Mouse (Mus musculus): ENCODE measurements at regions not wholly inside any gene's neighbourhood (a gene's known extent, or its start where the extent isn't known, plus 50 kb on each side); places are given as distances from the start of the nearest gene placed in this dataset.
A peak's percentile ranks its signal among the peaks of the same experiment; 100 is the strongest.
"Not testable (repeated sequence)": the region's sequence is repeated elsewhere in the genome, so short reads cannot be mapped to it uniquely, and the experiment has no call there.

DNA sequence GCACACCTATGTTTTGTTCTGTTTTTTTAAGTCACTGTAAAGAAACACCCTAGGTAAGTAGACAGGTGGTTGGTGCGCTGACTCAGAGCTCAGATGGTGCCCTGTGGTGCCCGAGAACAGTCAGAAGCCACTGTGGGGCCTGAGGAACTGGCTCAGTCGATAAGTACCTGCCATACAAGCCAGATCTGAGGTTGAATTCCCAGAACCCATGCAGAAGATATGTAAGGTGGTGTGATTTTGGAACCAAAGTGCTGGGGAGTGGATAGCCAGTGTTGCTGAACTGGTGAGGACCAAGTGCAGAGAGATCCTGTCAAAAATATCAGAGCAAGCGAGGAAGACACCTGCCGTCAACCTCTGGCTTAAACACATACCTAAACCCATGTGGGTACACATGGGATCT is 65.4 kb downstream of the Chst1 start:
- no peak for DNase-seq (ENCODE audit: low spot score)

DNA sequence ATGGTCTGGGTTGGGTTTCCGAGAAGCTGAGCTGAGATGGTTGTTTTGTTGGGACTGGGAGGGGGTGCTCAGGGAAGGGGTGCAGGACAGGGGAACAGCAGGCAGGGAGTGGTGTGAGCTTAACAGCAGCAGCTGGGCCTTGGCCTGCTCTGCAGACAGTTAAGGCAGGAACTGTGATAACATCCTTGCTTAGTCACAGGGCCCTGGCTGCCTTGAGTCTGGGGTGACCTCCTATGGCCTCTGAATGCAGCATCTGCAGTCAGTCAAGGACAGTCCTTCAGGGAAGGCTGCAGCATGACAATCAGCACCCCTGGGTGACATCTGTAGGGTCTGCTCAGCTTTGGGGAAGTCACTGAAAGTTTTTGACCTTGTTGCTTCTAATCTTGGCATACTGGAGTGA is 67.7 kb downstream of the Chst1 start:
- DNase-seq (ENCODE audit: low spot score): no peak

DNA sequence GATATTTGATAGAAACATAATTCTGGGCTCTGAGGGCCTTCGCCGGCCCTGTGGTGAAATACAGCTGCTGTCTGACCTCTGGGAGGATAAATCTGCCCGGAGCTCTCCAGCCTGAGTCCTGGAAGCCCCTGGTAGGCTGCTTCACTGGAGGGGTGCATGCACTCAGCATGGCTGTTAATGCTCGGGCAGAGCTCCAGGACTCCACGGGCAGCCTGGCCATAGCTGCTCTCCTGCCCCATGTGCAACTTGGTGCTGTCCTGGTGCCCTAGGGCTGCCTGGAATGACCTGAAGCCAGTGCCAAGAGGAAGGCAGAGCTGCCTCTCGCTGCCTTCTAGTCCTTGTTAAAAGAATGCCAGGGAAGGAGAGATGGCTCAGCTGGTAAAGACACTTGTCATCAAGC is 68.2 kb downstream of the Chst1 start:
- DNase-seq (ENCODE audit: low spot score): no peak

DNA sequence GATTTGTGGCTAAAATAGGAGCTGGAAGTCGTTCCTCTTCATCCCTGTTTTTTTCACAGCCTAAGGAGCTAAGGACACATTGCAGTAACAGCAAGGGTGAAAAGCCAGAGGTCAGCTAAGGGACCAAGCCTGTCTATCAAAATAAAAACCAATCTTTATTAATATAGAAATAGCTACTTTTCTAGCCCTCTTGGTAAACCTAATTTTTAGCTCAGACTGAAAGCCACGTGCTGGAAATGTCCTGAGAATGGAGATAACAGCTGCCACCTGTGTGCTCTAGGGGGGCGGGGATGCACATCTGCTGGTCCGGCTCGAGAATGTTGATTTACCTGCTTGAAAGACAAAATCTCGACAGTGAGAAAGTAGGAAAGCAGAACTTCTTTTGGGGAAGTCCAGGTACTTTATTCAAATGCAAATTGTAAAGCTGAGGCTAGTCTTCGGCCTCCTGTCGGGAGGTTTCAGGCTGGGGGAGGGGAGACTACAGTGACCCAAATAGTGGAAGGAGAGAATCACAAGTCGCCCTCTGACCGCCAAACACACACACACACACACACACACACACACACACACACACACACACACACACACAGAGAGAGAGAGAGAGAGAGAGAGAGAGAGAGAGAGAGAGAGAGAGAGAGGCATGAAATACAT is 70.0 kb downstream of the Chst1 start:
- not testable (repeated sequence) for DNase-seq (ENCODE audit: low spot score)

DNA sequence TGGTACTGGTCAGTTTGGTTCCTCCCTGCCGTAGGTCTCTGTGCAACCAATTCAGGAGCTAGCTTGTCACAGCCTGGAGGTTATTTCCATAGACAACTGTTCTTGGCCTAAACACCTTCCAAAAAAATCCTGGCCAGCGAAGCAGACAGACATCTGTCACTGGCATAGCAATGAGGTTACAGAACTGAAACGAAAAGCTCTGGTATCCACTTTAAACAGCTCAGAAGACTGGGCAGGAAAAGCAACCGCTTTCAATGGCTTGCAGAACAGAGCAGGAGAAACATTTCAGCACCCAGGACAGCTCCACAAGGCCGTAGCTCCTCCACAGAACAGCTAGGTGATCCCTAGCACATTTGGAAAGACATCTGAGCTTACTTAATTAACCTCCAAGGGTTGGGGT is 72.1 kb downstream of the Chst1 start:
- no peak for DNase-seq (ENCODE audit: low spot score)

DNA sequence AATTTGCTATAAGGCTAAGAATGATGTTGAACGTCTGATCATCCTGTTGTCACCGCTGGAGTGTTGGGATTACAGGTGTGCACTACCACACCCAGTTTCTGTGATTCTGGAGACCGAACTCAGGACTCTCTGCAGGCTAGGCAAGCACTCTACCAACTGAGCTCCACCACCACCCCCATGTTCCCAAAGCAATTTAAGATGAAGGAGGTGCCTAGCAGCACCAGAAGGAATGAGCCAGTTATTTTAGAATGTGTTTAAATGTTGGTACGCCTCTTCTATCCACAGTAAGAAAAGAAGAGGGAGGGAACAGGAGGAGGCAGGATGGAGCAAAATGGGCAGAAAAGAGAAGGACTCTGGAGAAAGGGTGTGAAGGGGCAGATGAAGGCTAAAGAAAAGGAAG is 72.6 kb downstream of the Chst1 start:
- no peak for DNase-seq (ENCODE audit: low spot score)

DNA sequence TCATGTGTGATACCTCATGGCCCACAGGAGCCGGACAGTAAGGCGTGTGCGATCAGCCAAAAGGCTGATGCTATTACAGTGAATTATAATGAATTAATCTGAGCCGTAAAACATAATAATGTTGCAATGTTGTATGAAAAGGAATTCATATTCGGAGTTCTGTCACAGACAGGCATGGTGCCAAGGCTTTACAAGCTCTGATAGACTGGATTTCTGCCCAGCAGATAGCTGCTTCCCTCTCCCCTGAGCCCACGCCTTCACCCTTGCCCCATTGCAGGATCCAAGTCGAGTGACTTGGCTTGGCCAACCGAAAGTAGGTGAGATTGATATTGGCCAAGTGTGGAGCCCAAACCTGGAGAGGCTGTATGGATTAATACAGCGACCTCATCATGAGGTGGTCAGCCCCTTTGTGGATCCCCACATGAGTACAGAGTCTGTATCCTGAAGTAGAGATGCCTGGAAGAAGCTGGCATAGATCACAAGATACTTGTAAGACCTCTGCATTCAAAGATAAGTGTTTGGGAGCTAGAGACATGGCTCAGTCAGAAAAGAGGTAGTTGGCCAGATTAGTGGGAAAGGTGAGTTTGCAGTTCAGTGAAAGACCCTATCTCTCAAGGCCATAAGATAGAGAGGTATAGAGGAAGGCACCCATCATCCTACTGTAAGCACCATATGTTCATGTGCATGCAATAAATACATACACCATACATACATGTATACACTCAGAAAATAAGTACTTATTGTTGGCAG is 73.7 kb downstream of the Chst1 start:
- no peak for DNase-seq (ENCODE audit: low spot score)

DNA sequence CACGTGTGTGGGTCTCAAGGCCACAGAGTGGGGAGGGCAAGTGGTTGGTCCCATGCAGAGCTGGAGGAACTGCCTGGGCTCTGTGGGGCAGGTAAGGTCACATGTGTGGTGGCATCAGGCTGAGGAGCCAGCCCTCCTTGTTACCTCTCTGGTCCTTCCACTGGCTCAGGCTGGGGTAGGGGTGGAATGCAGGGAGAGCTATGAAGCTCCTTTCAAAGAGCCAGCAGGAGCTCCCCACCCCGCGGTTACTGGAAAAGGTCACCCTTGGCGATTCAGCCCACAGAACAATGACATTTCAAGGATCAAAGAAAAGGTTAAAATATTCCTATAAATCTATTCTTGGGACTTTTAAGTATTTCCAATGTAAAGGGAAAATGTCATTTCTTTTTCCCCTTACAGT is 74.4 kb downstream of the Chst1 start:
- DNase-seq (ENCODE audit: low spot score): no peak

DNA sequence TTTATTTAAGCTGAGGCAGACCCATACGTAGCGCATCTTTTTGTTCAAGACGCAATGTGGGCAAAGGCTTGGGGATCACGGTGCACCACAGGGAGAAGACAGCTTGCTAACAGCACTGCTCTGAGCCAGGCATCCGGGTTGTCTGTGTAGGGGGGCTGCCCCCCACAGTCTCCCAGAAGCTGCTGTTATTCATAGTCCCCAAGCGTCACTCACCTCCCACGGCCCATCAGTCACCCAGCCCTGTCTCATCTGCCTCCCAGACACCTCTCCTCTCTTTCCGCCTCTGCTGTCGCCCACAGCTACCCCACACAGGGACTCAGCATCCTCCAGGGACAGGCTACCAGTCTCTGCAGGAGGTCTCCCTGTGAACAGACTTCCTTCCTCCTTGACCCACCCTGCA is 75.7 kb downstream of the Chst1 start:
- DNase-seq (ENCODE audit: low spot score): peak; percentile 71

DNA sequence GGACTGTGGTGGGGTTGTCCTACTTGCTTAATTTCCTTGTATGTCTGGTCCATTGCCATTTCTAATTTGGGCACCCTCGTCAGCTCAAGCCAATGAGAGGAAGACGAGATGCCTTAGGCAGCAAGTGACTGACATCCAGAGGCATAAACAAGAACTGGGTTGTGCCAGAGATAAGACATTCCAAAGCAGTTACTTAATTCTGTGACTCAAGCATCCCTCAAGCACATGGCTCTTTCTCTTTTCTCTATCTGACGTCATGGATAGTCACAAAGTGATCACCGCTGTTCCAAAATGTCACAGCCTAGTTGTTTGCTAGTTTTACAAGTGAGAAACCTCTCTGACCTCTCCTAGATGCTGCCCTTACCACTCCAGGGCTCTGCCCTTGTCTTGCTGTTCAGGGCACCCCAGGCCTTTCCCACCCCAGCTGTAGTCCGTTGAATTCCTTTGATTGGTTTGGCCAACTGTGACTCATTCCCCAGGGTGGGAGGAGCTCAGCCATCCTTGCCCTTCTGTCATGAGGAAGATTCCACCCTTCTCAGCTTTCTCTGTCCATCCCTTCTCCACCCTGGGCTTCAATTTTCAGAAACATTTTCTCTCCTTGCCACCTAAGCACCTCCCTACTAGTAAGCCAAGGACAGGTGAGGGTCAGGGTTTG is 78.9 kb downstream of the Chst1 start:
- no peak for DNase-seq (ENCODE audit: low spot score)

DNA sequence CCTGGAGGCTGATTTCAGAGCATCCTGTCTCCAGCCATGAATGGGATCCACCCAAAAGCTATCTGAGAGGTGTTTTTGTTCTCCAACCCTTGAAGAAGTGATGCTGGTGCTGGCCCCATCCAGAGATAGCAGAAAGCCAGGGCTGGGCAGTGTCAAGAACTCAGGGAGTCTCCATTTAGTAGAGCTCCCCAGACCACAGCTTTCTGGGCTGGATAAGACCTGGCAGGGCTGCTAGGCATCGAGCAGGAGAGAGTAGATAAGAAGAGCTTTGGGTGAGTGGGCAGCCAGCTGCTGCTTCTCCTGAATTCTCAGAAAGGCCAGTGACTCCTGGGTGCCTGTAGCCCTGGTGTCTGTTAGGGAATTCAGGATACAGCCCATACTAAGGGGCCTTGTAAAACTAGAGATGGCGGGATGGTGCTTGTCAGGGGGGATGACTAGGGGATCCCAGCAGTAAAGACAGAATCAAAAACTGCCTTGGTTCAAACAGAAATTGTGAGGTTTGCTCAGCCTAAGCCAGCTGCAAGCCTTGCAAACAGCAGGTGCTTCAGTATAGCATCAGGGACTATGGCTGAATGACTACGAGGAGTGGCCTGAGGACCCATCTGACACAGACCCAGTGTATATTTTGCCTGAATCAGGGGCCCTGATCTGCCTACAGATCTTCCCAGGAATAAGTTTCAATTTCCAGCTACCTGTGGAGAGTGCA is 79.6 kb downstream of the Chst1 start:
- no peak for DNase-seq (ENCODE audit: low spot score)

DNA sequence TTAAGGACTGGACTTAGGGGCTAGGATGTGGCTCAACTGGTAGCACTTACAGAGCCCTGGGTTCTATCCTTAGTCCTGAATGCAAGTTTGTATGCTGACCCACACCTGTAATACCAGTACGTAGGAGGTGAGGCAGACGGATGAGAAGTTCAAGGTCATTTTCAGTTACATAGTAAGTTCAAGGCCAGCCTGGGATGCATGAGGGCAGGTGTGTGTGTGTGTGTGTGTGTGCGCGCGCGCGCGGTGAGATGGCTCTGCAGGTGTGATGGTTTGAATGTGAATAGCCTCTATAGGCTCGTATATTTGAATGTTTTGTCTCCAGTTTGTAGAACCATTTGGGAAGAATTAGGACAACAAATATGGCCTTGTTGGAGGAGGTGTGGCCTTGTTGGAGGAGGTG is 82.7 kb downstream of the Chst1 start:
- no peak for DNase-seq (ENCODE audit: low spot score)

DNA sequence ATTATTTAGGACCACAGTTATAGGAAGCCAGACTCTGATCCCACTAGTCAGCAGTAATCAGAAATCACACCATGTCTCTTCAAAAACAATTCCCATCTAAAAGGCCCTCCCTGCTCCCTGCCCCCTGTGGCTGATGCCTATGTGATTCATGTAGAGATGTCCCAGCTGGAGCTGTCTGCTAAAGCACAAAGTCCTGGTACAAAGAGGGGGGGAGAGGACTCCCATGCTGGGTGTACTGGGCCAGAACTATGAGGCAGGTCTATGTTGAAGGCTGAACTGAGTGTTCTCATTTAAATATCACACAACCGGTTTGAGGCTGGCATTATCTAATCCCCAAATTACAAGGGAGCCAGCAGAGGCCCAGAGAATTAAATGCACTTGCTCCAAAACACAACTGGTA is 88.2 kb downstream of the Chst1 start:
- no peak for DNase-seq (ENCODE audit: low spot score)

DNA sequence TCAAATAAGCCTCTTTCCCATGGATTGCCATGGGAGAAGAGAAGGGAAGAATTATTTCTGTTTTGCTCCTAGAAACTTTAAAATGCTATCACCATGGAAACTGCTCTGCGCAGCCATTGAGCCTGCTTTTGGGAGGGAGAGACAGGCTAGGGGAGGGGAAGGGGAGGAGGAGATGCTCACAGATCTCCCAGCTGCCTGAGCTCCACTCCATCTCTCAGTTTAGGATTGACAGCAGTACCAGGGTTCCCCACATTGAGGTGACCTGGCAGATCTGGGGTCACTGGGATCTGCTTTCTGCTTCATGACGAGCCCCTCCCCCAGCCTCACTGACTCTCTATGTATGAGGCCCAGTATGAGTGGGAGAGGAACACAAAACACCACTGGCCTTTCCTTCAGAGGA is 89.7 kb downstream of the Chst1 start:
- DNase-seq (ENCODE audit: low spot score): no peak

DNA sequence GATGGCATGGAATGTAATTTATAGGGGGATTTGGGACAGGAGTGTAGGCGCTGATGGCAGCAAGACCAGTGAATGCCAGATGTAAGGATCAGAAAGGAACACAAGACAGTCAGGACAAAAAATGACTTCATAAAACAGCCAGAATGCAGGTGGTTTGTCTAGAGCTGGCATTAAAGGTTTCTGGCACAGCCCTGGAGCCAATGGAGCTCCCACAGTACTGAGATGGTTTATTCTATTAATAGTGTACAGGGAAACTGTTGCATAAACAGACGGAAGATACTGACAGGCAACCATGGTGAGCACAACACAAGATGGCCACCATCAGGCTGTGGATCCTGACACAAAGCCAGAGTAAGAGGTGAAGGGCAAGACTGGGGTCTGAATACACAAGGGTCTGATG is 90.8 kb downstream of the Chst1 start:
- DNase-seq (ENCODE audit: low spot score): no peak

DNA sequence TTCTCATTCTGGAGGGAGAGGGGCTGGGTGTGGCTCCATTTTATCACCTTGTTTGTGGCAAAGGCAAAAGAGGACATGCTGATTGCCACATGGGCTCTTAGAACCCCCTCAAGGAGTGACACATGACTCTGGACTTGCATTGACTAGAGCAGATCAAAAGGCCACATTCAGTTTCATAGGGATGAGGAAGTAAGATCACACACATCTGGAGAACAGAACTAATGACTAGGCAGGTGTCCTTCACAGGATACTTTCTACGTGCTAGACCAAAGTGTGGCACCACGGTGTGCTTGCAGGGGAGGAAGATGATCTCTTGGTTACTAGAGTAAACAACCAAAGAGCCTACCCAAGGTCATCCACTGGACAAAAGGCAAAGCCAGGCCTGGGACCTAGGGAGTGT is 91.9 kb downstream of the Chst1 start:
- DNase-seq (ENCODE audit: low spot score): no peak

DNA sequence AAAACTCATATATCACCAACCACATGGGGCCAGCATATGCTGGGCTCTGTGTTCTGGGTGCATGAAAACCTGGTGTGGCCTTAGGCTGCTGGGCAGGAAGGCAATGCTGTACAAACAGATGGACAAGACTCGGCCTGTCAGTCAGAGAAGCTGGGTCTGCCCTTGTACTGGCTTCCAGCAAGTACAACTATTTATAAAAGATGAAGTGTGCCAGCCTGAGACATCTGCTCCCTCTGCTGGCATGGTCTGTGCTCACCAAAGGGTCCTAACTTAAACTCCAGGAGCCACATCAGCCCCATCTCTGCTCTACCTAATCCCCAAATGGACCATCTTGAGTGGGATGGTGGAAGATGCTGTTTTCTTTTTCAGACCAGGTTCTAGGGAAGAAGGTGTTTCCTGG is 93.1 kb downstream of the Chst1 start:
- DNase-seq (ENCODE audit: low spot score): no peak

DNA sequence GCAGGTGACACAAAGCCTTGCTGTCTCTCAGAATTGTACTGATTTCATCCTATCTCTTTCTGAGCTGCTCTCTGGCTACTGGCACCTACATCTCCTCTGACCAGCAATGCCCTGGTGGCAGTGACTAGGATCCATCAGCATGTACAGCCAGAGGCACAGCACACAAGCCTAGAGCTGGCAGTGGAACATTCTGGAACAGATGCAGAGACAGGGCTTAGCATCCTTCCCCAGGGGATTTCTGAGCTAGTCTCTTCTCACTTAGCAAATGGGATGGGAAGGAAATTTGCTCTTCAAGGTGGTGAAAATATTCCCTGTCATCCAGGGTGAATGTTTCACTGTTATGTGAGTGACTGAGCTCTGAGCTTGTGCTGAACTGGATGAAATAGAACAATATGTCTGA is 93.5 kb downstream of the Chst1 start:
- DNase-seq (ENCODE audit: low spot score): no peak

DNA sequence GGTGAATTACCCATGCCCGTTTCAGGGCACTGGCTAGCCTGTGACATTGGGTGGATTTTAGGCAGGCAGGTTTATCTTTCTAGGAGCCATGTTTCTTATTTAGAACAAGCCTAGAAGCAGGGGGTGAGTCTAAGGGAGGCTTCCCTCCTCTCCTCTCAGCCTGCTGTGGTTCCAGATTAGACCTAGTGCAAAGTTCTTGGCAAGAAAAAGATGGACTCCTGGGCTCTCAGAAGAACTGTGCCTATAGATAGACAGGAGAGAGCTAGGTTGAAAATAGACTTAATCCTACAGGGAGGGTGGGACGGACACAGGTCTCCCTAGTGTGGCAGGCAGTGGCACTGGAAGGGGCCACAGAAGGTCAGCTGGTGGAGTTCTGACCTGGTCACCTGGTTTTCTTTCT is 95.3 kb downstream of the Chst1 start:
- no peak for DNase-seq (ENCODE audit: low spot score)

DNA sequence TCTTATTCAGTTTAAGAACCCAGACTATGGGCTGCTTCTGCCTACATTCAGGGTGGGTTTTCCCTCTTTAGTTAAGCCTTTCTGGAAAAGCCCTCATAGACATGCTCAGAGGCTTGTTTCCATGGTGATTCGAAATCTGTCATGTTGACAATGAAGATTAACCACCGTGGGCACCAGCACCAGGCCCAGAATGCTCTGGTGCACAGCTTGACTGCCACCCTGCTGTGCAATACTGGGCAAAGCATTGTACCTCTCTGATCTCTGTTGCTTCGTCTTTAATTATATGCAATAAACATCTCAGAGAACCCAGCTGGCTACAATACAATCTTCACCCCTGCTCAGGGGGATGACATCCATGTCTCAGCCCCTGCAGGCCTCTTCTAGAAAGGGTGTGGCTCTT is 96.4 kb downstream of the Chst1 start:
- no peak for DNase-seq (ENCODE audit: low spot score)

DNA sequence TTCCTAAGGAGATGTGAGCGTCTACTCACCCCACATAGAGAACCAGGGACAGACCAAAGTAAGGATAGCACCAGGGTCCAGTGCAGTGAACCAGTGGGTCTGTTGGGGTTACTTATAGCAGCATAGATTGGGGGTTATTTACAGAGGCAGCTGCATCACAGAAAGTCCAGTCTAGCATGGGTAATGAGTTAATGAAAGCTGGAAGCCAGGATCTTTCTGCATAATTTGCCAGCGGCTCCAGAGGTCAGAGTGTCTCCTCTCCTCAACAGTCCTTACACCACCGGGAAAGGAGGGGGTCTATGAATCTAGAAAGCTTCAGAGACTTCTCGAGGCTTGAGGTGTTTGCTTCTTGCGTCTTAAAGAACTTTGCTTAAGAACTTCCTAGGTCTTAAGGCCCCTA is 98.2 kb downstream of the Chst1 start:
- DNase-seq (ENCODE audit: low spot score): no peak

DNA sequence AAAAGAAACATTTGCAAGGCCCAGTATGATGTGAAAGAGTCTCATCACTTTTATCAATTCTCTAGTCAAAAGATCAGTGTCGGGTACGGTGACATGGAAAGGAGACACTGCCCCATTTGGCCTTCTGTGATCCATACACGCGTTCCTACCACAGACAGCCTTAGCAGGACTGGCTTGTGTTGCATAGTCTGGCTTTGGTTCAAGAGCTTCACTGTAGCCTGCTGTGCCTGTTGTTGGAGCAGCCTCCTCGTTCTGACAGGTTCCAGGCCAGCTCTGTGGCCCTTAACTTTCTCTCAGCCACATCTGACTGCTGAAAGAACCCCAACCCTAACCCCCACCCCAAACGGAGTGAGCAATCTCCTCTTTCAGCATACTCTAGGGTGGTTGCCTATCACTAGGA is 99.9 kb downstream of the Chst1 start:
- DNase-seq (ENCODE audit: low spot score): no peak

DNA sequence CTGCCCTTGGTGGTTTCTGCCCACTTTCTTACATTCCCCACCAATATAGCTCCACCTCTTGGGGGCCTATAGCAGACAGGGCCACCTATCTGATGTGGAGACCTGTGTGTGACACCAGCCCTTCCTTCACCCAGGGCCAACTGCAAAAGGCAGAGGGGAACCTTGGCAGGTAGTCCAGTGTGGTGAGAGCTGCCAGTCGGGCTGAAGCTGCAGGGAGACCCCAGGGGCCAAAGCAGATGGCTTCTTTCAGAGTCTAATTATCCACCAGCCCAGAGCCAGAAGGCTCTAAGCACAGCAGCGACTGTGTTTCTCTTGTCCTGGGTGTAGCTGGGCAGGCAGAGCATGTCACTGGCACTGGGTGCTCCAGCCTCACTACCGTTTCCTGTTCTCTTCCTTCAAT is 104.5 kb downstream of the Chst1 start:
- no peak for DNase-seq (ENCODE audit: low spot score)
